Mouse (Mus musculus) liver, postnatal 0 days (tissue): Measurements from ENCODE around the gene Trim12c. TPM values are rescaled to one million over a fixed set of nuclear protein-coding genes. Genes with fewer than 3 reads are reported as not detected.

Source experiments
- ATAC-seq: fragments of 200-750 bp; cut with Nextera tagmentation; 2 replicates; pipeline ENCODE4 v1.8.0; 2017; ENCODE audit warnings: mild to moderate bottlenecking, moderate library complexity
- DNase-seq: peaks from one replicate; pipeline ENCODE4 v3.0.0-alpha.2; 2016
- H3K27ac ChIP-seq: fragments of 300-500 bp; sonication (generic); 2 replicates; pipeline ENCODE4 v1.5.1; 2014; ENCODE audit warnings: antibody characterized with exemption, moderate library complexity, mild to moderate bottlenecking, low read depth
- H3K27me3 ChIP-seq: fragments of 300-500 bp; sonication (generic); 2 replicates; pipeline ENCODE4 v1.6.1; 2014; ENCODE audit warnings: low read length, control low read depth, mixed read lengths; ENCODE audit not compliant: insufficient read depth
- H3K36me3 ChIP-seq: fragments of 300-500 bp; sonication (generic); replicated peaks from 2 replicates; pipeline ENCODE4 v1.6.1; 2014; ENCODE audit warnings: mild to moderate bottlenecking, control low read depth, low read length, moderate library complexity, mixed read lengths; ENCODE audit not compliant: insufficient read depth
- H3K4me1 ChIP-seq: fragments of 300-500 bp; sonication (generic); 2 replicates; pipeline ENCODE4 v1.6.1; 2014; ENCODE audit warnings: antibody characterized with exemption, mild to moderate bottlenecking, control low read depth; ENCODE audit not compliant: insufficient read depth
- H3K4me2 ChIP-seq: fragments of 300-500 bp; sonication (generic); 2 replicates; pipeline ENCODE4 v1.6.1; 2014; ENCODE audit warnings: low read depth, mild to moderate bottlenecking, low read length, moderate library complexity, mixed read lengths
- H3K4me3 ChIP-seq: fragments of 300-500 bp; sonication (generic); 2 replicates; pipeline ENCODE4 v1.5.1; 2014; ENCODE audit warnings: low read depth, low read length
- H3K9ac ChIP-seq: fragments of 300-500 bp; sonication (generic); replicated peaks from 2 replicates; pipeline ENCODE4 v1.6.1; 2014; ENCODE audit warnings: mild to moderate bottlenecking, moderate library complexity
- H3K9me3 ChIP-seq: fragments of 300-500 bp; sonication (generic); 2 replicates; pipeline ENCODE4 v1.6.1; 2016; ENCODE audit warnings: mild to moderate bottlenecking, control low read depth, low read length, mixed read lengths
- CTCF ChIP-seq: sonication (generic); IDR thresholded peaks from 2 replicates; pipeline ENCODE4 v1.5.1; 2016; ENCODE audit warnings: antibody characterized with exemption, low read depth
- EP300 ChIP-seq: IDR thresholded peaks from 2 replicates; pipeline ENCODE4 v1.6.1; 2016; ENCODE audit warnings: antibody characterized with exemption, low read depth, mild to moderate bottlenecking
- WGBS: fragments of 180-500 bp; shearing (Covaris S2); extraction: QIAGEN DNeasy Blood & Tissue Kit; methylation state at CpG from one replicate; pipeline ENCODE4 v1.1.7; 2014; ENCODE audit not compliant: insufficient replicate concordance; 5-methylcytosine and 5-hydroxymethylcytosine counted together
- polyA plus RNA-seq: library from polyadenylated mRNA; unstranded; fragments of >200 nt; fragmentation: Nextera tagmentation; extraction: Ambion mirVana; gene quantifications from 2 replicates; pipeline ENCODE4 v1.2.1, GENCODE M21; 2015

Gene Trim12c
- 1.8 and 1.9 TPM in 2 replicates for polyA plus RNA-seq

DNA sequence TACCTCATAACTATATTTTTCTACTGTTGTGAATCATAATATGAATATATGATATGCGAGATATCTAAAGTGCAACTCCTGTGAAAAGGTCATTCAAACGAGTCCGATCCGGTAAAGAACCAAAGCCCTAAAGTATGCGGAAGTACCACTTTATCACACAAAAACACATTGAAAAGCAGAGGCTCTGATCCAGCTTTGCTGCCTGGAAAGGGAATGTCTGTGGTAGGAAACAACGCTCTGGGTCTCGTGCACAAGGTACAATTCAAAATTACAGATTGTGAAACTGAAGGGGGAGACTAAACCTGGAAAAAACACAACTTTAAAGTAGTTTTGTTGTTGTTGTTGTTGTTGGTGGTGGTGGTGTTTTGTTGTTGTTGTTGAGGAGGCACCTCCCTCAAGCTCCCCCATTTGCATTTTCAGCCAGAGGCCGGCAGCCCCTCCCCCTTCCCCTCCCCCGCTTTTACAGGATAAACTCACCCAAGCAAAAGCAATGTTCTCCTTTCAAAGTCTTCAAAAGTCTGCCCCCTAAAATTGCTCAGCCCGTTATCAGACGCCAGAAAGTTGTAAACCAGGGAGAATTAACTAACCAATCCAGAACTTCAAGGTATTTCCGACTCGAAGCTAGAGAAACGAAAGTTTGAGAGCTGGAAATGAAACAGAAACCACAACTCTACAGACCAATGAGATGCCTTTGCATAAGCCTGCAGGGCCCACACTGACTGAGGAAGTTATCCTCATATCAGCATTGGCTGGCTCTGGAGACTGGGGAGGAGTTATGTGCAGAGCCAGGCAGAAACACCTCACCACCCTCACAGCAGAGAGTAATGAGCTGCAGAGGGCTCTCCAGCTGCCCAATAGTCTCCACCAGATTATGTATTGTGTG, at the start of gene Trim12c:
TSS of gene Trim12c (minus strand) at position 646 of the 883 bp plus-strand sequence.
- peak within 1 kb of the TSS; percentile 74 for H3K4me2 ChIP-seq
- TF ChIP-seq CTCF (peak; percentile 4; the same call in 1 of the 2 replicates), EP300 (no peak)
- no peaks in the 10 kb centered on the region for H3K9me3 ChIP-seq
- peaks cover 8% of the 10 kb centered on the region for H3K4me1 ChIP-seq
- H3K36me3 ChIP-seq = no peaks in the 10 kb centered on the region
- no peaks in the 10 kb centered on the region for H3K27me3 ChIP-seq
- ATAC-seq (peak; percentile 100), DNase-seq (peak; percentile 81)
- 4% methylated on average over 14 of the region's 14 CpGs for WGBS
- H3K9ac ChIP-seq = peak within 1 kb of the TSS; percentile 72
- H3K27ac ChIP-seq = peak within 1 kb of the TSS; percentile 91
- peak within 1 kb of the TSS; percentile 56 for H3K4me3 ChIP-seq

DNA sequence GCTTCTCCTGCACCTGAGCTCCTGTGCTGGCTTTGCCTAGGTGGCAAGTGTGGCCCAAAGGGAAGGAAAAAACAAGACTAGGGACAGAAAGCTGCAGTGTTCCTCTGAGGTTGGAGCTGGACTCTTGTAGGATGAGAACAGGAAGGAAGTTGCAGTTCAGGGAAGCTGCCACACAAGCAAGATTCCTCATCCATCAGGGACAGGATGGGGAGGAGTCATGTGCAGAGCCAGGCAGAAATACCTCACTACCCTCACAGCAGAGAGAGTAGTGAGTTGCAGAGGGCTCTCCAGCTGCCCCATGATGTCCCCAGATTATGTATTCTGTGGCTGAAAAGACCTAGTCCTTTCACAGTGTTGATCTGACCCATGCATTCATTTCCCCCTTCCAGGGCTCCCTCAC, 48.0 kb upstream of the Trim12c start:
- Histone ChIP-seq H3K27ac (peak overlapping the region; percentile 66), H3K4me1 (no peaks in the 10 kb centered on the region), H3K36me3 (no peaks in the 10 kb centered on the region), H3K27me3 (no peaks in the 10 kb centered on the region), H3K4me2 (no peak overlapping the region), H3K9ac (no peak overlapping the region), H3K9me3 (no peaks in the 10 kb centered on the region), H3K4me3 (no peak overlapping the region)
- peak; percentile 58 for ATAC-seq
- TF ChIP-seq CTCF (no peak), EP300 (no peak)
- no peak for DNase-seq

DNA sequence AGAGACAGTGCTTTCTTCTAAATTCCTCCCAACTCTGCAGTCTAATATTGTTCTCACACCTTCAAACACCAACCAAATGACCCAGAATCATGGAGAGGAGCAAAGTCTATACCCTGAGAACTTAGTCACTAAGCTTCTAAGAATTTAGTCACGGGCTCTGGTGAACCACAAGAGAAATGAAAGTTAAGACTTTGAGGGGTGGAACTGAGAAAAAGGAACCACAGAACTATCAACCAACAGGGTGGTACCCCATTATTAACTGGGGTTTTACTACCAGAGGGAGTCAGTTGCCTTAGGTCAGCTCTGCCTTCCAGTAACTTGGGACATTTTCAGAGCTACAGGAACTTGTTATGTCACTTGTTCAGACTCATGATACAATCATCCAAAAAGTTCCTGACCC, 47.5 kb upstream of the Trim12c start, which contains the start of gene Trim30c:
TSS of gene Trim30c (minus strand) at position 140 of the 400 bp plus-strand sequence.
- no peaks in the 10 kb centered on the region for H3K9me3 ChIP-seq
- H3K36me3 ChIP-seq = no peaks in the 10 kb centered on the region
- ATAC-seq = peak; percentile 45
- WGBS = 42% methylated on average over 1 of the region's 1 CpGs
- peak within 1 kb of the TSS; percentile 66 for H3K27ac ChIP-seq
- no peaks in the 10 kb centered on the region for H3K4me1 ChIP-seq
- no peak within 1 kb of the TSS for H3K4me3 ChIP-seq
- no peak for TF ChIP-seq EP300
- H3K4me2 ChIP-seq = no peak within 1 kb of the TSS
- DNase-seq = no peak
- H3K9ac ChIP-seq = no peak within 1 kb of the TSS
- H3K27me3 ChIP-seq = no peaks in the 10 kb centered on the region

DNA sequence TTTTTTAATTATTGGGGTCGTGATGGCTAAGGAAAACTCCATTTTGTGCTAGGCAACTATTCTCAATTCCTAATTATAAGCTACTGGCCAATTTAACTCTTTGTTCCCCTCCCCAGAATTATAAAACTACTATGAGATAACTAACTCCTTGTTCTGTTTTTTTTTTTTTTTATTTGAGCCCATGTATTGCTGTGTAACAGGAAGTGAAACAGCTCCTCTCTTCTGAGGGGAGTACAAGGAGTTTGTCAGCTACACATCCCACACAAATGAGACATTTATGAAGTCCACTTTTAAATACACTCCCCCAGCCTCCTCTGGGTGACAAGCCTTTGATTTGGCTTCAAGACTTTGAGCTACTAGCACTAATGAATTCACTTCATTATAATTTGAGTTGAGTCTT, 45.3 kb upstream of the Trim12c start:
- H3K4me1 ChIP-seq = no peaks in the 10 kb centered on the region
- H3K9ac ChIP-seq = no peak overlapping the region
- TF ChIP-seq CTCF = no peak
- no peak for TF ChIP-seq EP300
- H3K27me3 ChIP-seq = no peaks in the 10 kb centered on the region
- H3K27ac ChIP-seq = no peak overlapping the region
- DNase-seq = no peak
- no peak overlapping the region for H3K4me2 ChIP-seq
- WGBS = 60% methylated on average over 1 of the region's 1 CpGs
- H3K4me3 ChIP-seq = no peak overlapping the region
- H3K36me3 ChIP-seq = no peaks in the 10 kb centered on the region
- no peaks in the 10 kb centered on the region for H3K9me3 ChIP-seq
- ATAC-seq = no peak

DNA sequence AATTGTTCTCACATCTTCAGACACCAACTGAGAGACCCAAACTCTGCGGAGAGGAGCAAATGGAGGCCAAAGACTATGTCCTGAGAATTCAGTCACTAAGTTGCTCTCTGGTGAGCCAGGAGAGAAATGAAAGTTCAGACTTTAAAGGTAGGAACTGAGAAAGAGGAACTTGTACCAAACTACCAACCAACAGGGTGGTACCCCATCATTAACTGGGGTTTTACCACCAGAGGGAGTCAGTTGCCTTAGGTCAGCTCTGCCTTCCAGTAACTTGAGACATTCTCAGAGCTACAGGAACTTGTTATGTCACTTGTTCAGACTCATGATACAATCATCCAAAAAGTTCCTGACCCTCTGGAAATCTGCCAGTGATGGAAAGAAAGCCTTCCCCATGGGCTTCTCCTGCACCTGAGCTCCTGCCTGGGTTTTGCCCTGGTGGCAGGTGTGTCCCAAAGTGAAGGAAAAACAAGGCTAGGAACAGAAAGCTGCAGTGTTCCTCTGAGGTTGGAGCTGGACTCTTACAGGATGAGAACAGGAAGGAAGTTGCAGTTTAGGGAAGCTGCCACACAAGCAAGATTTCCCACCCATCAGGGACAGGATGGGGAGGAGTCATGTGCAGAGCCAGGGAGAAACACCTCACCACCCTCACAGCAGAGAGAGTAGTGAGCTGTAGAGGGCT, 16.7 kb upstream of the Trim12c start, which contains the start of gene Trim30b:
TSS of gene Trim30b (minus strand) at position 149 of the 679 bp plus-strand sequence.
- no peaks in the 10 kb centered on the region for H3K27me3 ChIP-seq
- peak; percentile 15 for DNase-seq
- H3K9ac ChIP-seq = no peak within 1 kb of the TSS
- H3K27ac ChIP-seq = peak within 1 kb of the TSS; percentile 69
- no peaks in the 10 kb centered on the region for H3K9me3 ChIP-seq
- H3K36me3 ChIP-seq = no peaks in the 10 kb centered on the region
- H3K4me3 ChIP-seq = no peak within 1 kb of the TSS
- 59% methylated on average over 1 of the region's 1 CpGs for WGBS
- no peaks in the 10 kb centered on the region for H3K4me1 ChIP-seq
- H3K4me2 ChIP-seq = peak within 1 kb of the TSS; percentile 30
- peak; percentile 84 for ATAC-seq
- TF ChIP-seq CTCF (peak; percentile 69), EP300 (no peak)

DNA sequence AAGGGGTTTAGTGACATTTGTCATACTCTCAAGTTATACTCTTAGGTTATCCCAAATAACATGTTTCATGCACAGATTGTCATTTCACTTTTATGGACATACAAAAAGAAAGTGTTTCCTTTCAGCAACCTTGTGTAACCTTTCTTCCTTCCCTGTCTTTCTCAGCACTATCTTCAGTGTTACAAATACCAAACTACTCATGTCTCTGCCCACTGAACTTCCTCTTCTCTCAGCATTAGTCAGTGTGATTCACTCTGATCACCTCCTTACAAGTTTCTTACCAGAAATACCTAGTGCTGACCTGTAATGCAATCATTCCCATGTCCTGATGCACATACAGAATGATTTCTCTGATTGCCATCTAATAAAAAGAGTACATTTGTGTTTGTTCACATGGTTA, 13.2 kb upstream of the Trim12c start:
- Histone ChIP-seq H3K4me2 (no peak overlapping the region), H3K4me3 (no peak overlapping the region), H3K4me1 (no peaks in the 10 kb centered on the region), H3K9ac (no peak overlapping the region), H3K27ac (no peak overlapping the region), H3K27me3 (no peaks in the 10 kb centered on the region), H3K36me3 (no peaks in the 10 kb centered on the region), H3K9me3 (no peaks in the 10 kb centered on the region)
- no peak for DNase-seq
- peak; percentile 38; the same call in 1 of the 2 replicates for ATAC-seq
- no peak for TF ChIP-seq EP300
- no peak for TF ChIP-seq CTCF
